In genomic region chr4:9107295-9107694, GRCm38 (mm10) we compare ENCODE assay signal across 12 mouse cellular contexts.
DNase-seq lines count a peak whose midpoint lies in the region; ATAC-seq lines count a peak whose summit lies in the region.
"Had no signal": no experiment of that assay in that cellular context is flagged by ENCODE, and none has a peak within 500 bp of the region (broad histone marks: within the 10 kb centered on the region; RNA-seq: fewer than 3 reads in every experiment).

No protein-coding gene starts in this region.

- H3K4me3 ChIP-seq in midbrain, embryonic 15.5 days = no peak overlapping the region
- H3K4me3 ChIP-seq: liver, embryonic 13.5 days had no signal

- intact Hi-C loops in gastrocnemius, postnatal 14 days (cut with DNase I; ENCODE audit: low total_unique reads) = no loop called here
- intact Hi-C loops in gastrocnemius, postnatal 36 days (cut with DNase I) = no loop called here

- H3K36me3 ChIP-seq in midbrain, embryonic 15.5 days (replicated peaks) = no peaks in the 10 kb centered on the region
- H3K36me3 ChIP-seq: liver, embryonic 13.5 days had no signal

- peak; percentile 24 for DNase-seq in gastrocnemius, postnatal 14 days
- DNase-seq in gastrocnemius, postnatal 36 days = no peak
- DNase-seq in cerebellum, postnatal 25 days = peak; percentile 92
- DNase-seq in naive thymus-derived CD4-positive, alpha-beta T cell, adult 2 months (ENCODE audit: low read depth) = peak; percentile 5
- DNase-seq in adipocyte (ENCODE audit: low spot score) = no peak
- DNase-seq in adrenal gland, adult 8-10 months = no peak
- DNase-seq: heart, adult 18-20 months; liver, embryonic 13.5 days had no signal

- H3K4me2 ChIP-seq in midbrain, embryonic 15.5 days = no peak overlapping the region
- H3K4me2 ChIP-seq: liver, embryonic 13.5 days; midbrain, embryonic 11.5 days had no signal

- 90% methylated on average over 14 of the region's 14 CpGs for WGBS in midbrain, embryonic 15.5 days

- H3K27ac ChIP-seq in midbrain, embryonic 15.5 days = no peak overlapping the region
- H3K27ac ChIP-seq: kidney, postnatal 0 days; liver, embryonic 13.5 days had no signal

- no peak overlapping the region for H3K9ac ChIP-seq in midbrain, embryonic 15.5 days
- H3K9ac ChIP-seq: liver, embryonic 13.5 days had no signal

- no peaks in the 10 kb centered on the region for H3K27me3 ChIP-seq in midbrain, embryonic 15.5 days (replicated peaks)
- H3K27me3 ChIP-seq: liver, embryonic 13.5 days had no signal

- no peaks in the 10 kb centered on the region for H3K9me3 ChIP-seq in midbrain, embryonic 15.5 days
- H3K9me3 ChIP-seq: liver, embryonic 13.5 days had no signal

- peak; percentile 91 for ATAC-seq in cerebellum, adult (ENCODE audit: insufficient number of reproducible peaks, low FRiP score, low TSS enrichment)
- no peak for ATAC-seq in midbrain, embryonic 15.5 days (replicated peaks)

- peaks cover 5% of the 10 kb centered on the region; the same call in 1 of the 2 replicates for H3K4me1 ChIP-seq in midbrain, embryonic 15.5 days

Comparison
In these comparisons a context has a peak if more than half of its experiments do, and no peak if none do; other contexts are left out.
1. DNase-seq: peak in gastrocnemius, postnatal 14 days (single experiment), cerebellum, postnatal 25 days (2 of 2) and naive thymus-derived CD4-positive, alpha-beta T cell, adult 2 months (single experiment); none in gastrocnemius, postnatal 36 days (0 of 2), adipocyte (single experiment) and adrenal gland, adult 8-10 months (single experiment).